Mouse (Mus musculus): ENCODE results near the gene Pex1. TPM values are rescaled to one million over a fixed set of nuclear protein-coding genes. Genes with fewer than 3 reads are reported as not detected.

The Pex1 gene
- polyA plus RNA-seq (2015; fragmentation: Nextera tagmentation; extraction: Ambion mirVana): 23.3 and 24.9 TPM in 2 replicates

DNA sequence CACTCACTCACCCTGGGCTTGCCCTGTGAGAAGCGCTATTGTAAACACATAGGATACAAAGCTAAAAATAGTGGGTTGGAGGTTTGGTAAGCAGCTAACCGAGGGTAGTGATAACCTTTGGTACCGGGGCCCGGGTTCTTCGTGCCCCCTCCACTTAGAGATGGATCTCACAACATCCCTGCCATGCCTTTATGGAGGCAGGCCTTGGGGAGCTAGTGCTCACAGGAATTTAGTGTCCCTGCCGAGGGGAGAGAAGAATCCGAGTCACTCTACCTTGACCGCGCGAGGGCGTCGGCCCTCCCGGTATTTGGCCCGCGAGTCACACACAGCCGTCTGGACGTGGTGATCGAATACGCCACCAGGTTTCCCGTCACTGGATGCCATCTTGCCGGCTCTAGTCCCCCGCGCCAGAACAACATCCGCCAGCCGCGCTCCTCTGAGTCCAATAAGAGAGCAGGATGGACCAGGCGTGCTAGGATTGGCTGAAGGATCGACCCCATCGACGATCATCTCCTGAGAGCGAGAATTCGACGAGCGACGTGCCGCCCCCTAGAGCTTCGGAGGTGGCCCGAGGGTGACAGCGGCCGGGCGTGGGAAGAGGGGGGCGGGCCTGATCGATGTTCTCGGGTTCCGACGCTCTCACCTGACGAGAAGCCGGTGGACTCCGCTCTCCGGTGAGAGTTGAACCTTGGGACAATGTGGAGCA, at the start of gene Pex1:
TSS of gene Pex1 (plus strand) at position 374 of the 706 bp plus-strand sequence.
- H3K4me2 ChIP-seq: peak within 1 kb of the TSS; percentile 87

DNA sequence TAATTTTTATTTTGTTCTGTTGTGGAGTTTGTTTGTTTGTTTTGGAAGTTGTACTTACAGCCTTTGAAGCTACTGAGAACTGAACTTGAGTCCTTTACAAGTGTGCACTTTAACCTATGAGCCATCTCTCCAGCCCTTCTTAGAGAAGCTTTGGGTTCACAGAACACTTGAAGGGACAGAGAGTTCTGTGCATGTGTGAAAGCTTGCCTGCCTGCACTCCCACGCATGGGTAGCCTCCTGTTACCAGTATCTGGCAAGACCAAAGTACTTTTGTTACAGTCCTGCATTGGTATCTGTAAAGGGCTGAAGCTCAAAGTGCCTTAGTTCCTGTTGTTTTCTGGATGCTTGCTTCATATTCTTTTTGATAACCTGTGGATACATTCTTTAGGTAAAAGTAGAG, 49.6 kb upstream of the Pex1 start:
- 88% methylated on average over 1 of the region's 1 CpGs for WGBS
- Histone ChIP-seq H3K9ac (replicated peaks) (0 out of 2 replicates have a peak overlapping the region, but pooled peaks have one; percentile 4), H3K36me3 (0 out of 2 replicates have a peak, but pooled peaks cover 4% of the 10 kb centered on the region), H3K27me3 (replicated peaks) (no peaks in the 10 kb centered on the region), H3K4me3 (replicated peaks) (no peak overlapping the region), H3K27ac (replicated peaks) (no peak overlapping the region), H3K9me3 (replicated peaks) (no peaks in the 10 kb centered on the region), H3K4me2 (no peak overlapping the region), H3K4me1 (peaks cover 19% of the 10 kb centered on the region)
- no peak for ATAC-seq (ENCODE audit: low FRiP score)

More for the DNA sequence above, at the start of gene Pex1:
- Histone ChIP-seq H3K4me1 (peaks cover 30% of the 10 kb centered on the region), H3K4me3 (replicated peaks) (peak within 1 kb of the TSS; percentile 93), H3K36me3 (peaks cover 15% of the 10 kb centered on the region), H3K9me3 (replicated peaks) (no peaks in the 10 kb centered on the region), H3K27ac (replicated peaks) (peak within 1 kb of the TSS; percentile 90), H3K9ac (replicated peaks) (peak within 1 kb of the TSS; percentile 88), H3K27me3 (replicated peaks) (no peaks in the 10 kb centered on the region)
- ATAC-seq (ENCODE audit: low FRiP score): peak; percentile 98
- under 1% methylated on average over 50 of the region's 50 CpGs for WGBS

DNA sequence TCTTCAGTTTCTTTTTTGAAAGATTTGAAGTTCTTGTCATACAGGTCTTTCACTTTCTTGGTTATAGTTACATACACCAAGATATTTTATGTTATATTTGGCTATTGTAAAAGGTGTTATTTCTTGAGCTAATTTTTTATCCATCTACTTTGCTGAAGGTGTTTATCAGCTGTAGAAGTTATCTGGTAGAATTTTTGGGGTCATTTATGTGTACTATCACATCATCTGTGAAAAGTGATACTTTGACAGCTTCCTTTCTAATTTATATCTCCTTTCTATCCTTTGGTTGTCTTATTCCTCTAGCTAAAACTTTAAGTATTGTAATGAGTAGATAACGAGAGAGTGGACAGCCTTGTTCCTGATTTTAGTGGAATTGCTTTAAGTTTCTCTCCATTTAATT, 44.4 kb upstream of the Pex1 start:
- Histone ChIP-seq H3K27ac (replicated peaks) (no peak overlapping the region), H3K9me3 (replicated peaks) (no peaks in the 10 kb centered on the region), H3K4me2 (no peak overlapping the region), H3K4me3 (replicated peaks) (no peak overlapping the region), H3K36me3 (peaks cover 19% of the 10 kb centered on the region), H3K27me3 (replicated peaks) (no peaks in the 10 kb centered on the region), H3K4me1 (no peaks in the 10 kb centered on the region), H3K9ac (replicated peaks) (no peak overlapping the region)
- WGBS: 95% methylated on average over 1 of the region's 1 CpGs
- no peak for ATAC-seq (ENCODE audit: low FRiP score)

DNA sequence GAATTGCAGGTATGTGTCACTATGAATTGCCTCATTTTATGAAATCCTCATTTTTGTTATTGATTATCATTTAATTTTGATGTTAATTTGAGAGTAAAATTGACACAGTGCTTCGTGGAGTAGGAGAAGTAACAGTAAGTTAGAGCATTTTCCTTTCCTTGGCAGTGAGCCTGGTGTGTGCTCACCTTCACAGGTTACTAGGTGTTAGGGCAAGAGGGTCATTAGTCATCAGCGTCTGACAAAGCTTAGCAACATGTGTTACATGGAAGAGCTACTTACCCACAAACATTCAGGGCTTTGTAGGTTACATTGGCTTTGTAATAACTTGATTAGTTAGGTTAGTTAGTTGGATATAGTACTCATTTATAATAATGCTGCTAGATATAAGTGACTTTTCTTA, 41.7 kb upstream of the Pex1 start:
- Histone ChIP-seq H3K4me3 (replicated peaks) (no peak overlapping the region), H3K36me3 (peaks cover 25% of the 10 kb centered on the region), H3K9ac (replicated peaks) (no peak overlapping the region), H3K4me2 (no peak overlapping the region), H3K27ac (replicated peaks) (no peak overlapping the region), H3K9me3 (replicated peaks) (no peaks in the 10 kb centered on the region), H3K27me3 (replicated peaks) (no peaks in the 10 kb centered on the region), H3K4me1 (no peaks in the 10 kb centered on the region)
- 94% methylated on average over 2 of the region's 2 CpGs for WGBS
- no peak for ATAC-seq (ENCODE audit: low FRiP score)

DNA sequence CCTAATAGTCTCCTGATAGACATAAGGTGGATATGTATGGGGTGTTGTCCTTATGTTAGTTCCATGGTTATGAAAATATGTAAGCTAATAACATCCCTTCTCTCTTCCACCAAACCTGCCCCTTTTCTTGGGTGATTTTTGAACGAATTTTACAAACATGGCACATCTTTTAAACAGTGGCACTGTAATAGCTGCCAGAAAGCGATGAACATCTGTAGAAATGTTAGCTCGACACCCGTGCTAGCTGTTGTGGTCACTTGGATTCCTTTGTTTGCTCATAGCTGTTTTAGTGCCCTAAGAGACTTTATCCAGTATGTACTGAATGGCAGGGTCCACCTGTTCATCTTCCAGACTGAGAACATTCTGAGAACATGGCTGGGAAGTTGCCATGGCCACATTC, 24.6 kb upstream of the Pex1 start, which contains the start of gene 1700109H08Rik:
TSS of gene 1700109H08Rik (plus strand) at position 301 of the 400 bp plus-strand sequence.
- H3K4me3 ChIP-seq (replicated peaks): no peak within 1 kb of the TSS
- H3K4me1 ChIP-seq: no peaks in the 10 kb centered on the region
- over 99% methylated on average over 4 of the region's 4 CpGs for WGBS
- H3K27me3 ChIP-seq (replicated peaks): no peaks in the 10 kb centered on the region
- no peaks in the 10 kb centered on the region; the same call in 1 of the 2 replicates for H3K9me3 ChIP-seq (replicated peaks)
- no peak within 1 kb of the TSS for H3K4me2 ChIP-seq
- no peak within 1 kb of the TSS for H3K27ac ChIP-seq (replicated peaks)
- H3K36me3 ChIP-seq: peaks cover 87% of the 10 kb centered on the region
- H3K9ac ChIP-seq (replicated peaks): no peak within 1 kb of the TSS
- ATAC-seq (ENCODE audit: low FRiP score): no peak

DNA sequence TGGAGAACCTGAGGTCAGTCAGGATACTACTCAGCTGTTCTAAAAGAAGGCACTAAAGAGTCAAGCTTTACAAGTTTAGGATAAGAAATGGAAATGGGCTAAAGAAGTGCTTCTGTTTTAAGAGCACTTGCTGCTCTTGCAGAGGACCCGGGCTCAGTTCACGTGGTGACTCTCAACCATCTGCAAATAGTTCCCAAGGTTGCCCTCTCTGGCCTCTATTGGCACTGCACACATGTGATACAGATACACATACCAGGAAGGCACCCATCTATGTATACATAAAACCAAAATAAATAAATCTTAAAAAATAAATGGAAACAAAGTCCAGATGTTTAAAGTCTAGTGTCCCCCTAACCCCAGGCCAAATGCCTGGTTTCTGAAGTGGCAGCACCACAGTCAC, 21.0 kb upstream of the Pex1 start:
- ATAC-seq (ENCODE audit: low FRiP score): no peak
- no peak overlapping the region for H3K9ac ChIP-seq (replicated peaks)
- no peak overlapping the region for H3K4me3 ChIP-seq (replicated peaks)
- no peaks in the 10 kb centered on the region for H3K4me1 ChIP-seq
- 100% methylated on average over 2 of the region's 2 CpGs for WGBS
- H3K36me3 ChIP-seq: peaks cover 91% of the 10 kb centered on the region
- H3K9me3 ChIP-seq (replicated peaks): no peaks in the 10 kb centered on the region; the same call in 1 of the 2 replicates
- no peaks in the 10 kb centered on the region for H3K27me3 ChIP-seq (replicated peaks)
- H3K27ac ChIP-seq (replicated peaks): no peak overlapping the region
- H3K4me2 ChIP-seq: no peak overlapping the region

DNA sequence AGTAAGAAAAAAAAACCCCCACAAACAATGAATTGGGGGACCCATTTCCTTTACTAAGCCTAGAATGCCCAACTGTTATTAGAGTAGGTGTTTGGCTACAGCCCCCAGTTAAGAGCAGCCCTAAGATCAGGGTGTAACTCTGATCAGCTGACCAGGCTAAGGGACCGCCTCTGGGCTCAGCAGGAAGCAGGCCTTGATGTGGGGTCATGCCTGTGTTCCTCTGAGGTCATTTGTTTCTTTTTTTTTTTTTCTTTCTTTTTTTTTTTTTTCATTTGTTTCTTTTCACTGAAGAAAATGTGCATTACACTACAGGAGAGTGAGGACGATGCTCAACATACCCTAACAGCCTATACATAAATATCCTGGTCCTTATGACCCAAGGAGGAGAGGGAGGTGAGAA, 17.9 kb upstream of the Pex1 start:
- peaks cover 89% of the 10 kb centered on the region for H3K36me3 ChIP-seq
- no peak overlapping the region for H3K4me2 ChIP-seq
- no peaks in the 10 kb centered on the region; the same call in 1 of the 2 replicates for H3K9me3 ChIP-seq (replicated peaks)
- WGBS: 90% methylated on average over 2 of the region's 2 CpGs
- no peak overlapping the region for H3K4me3 ChIP-seq (replicated peaks)
- no peaks in the 10 kb centered on the region for H3K27me3 ChIP-seq (replicated peaks)
- H3K9ac ChIP-seq (replicated peaks): no peak overlapping the region
- no peak for ATAC-seq (ENCODE audit: low FRiP score)
- H3K27ac ChIP-seq (replicated peaks): no peak overlapping the region
- H3K4me1 ChIP-seq: no peaks in the 10 kb centered on the region

DNA sequence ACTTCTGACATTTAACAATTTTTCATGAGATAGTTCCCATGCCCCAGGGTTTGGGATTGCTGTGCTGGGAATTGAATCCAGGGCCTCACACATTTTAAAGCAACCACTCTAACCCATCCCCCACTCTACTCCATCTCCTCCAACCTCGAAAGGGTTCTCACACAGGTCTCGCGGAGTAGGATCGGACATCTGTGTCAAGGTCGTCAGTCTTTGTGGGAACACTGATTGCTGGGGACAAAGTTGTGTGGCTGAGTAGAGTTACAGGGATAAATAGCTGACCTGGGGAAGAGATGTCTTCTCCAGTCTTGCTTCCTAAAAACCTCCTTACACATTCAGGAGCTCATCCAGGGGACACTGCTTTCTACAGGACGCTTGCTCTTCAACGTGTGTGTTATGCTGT, 16.8 kb upstream of the Pex1 start:
- H3K4me3 ChIP-seq (replicated peaks): no peak overlapping the region
- H3K36me3 ChIP-seq: peaks cover 87% of the 10 kb centered on the region
- no peak for ATAC-seq (ENCODE audit: low FRiP score)
- 96% methylated on average over 7 of the region's 7 CpGs for WGBS
- H3K9ac ChIP-seq (replicated peaks): no peak overlapping the region
- no peaks in the 10 kb centered on the region; the same call in 1 of the 2 replicates for H3K9me3 ChIP-seq (replicated peaks)
- H3K27me3 ChIP-seq (replicated peaks): no peaks in the 10 kb centered on the region
- no peak overlapping the region for H3K4me2 ChIP-seq
- no peak overlapping the region for H3K27ac ChIP-seq (replicated peaks)
- no peaks in the 10 kb centered on the region for H3K4me1 ChIP-seq

DNA sequence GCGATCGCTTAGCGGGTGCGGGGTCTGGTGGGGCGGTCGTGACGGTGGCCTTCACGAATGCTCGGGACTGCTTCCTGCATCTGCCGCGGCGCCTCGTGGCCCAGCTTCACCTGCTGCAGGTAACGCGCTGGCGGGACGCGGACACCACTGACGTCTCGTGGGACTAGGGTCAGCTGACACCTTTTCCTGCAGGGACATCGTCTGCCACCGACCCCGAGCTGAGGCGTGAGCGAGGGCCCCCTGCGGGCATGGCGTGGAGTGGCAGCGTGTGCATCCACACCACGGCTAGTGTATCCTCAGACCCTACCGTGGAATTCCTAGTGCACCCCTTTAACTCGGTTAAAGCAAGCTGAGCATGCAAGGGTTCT, 517 bp downstream of the Pex1 start, which contains the start of gene Rbm48:
TSS of gene Rbm48 (minus strand) at position 187 of the 368 bp plus-strand sequence.
- H3K9me3 ChIP-seq (replicated peaks): no peaks in the 10 kb centered on the region
- peak within 1 kb of the TSS; percentile 93 for H3K4me3 ChIP-seq (replicated peaks)
- peak within 1 kb of the TSS; percentile 90 for H3K27ac ChIP-seq (replicated peaks)
- no peaks in the 10 kb centered on the region for H3K27me3 ChIP-seq (replicated peaks)
- peak within 1 kb of the TSS; percentile 87 for H3K4me2 ChIP-seq
- WGBS: under 1% methylated on average over 31 of the region's 31 CpGs
- H3K36me3 ChIP-seq: peaks cover 12% of the 10 kb centered on the region
- H3K9ac ChIP-seq (replicated peaks): peak within 1 kb of the TSS; percentile 88
- peaks cover 30% of the 10 kb centered on the region for H3K4me1 ChIP-seq
- ATAC-seq (ENCODE audit: low FRiP score): peak; percentile 88

DNA sequence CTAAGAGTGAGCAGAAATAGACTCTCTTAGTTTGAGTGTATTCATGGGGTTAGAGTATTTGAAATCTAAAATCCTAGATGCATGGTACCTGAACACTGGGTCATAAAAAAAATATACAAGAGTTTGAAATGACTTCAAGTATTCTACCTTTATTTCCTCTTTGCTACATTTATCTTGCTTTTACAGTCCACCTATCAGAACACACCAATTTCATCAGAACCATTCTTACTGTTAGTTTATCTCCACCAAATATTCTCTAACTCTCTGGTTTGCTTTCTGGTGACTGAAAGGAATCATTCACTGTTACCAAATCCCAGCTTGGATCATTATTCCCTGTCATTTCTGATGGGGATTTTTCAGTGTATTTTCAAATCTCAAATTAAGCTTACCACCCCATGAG, 1.3 kb downstream of the Pex1 start:
- peak overlapping the region; percentile 87 for H3K4me2 ChIP-seq
- no peaks in the 10 kb centered on the region for H3K9me3 ChIP-seq (replicated peaks)
- H3K36me3 ChIP-seq: 0 out of 2 replicates have a peak, but pooled peaks cover 4% of the 10 kb centered on the region
- H3K4me1 ChIP-seq: peaks cover 30% of the 10 kb centered on the region
- no peak for ATAC-seq (ENCODE audit: low FRiP score)
- no peaks in the 10 kb centered on the region for H3K27me3 ChIP-seq (replicated peaks)
- H3K27ac ChIP-seq (replicated peaks): no peak overlapping the region
- peak overlapping the region; percentile 93 for H3K4me3 ChIP-seq (replicated peaks)
- H3K9ac ChIP-seq (replicated peaks): no peak overlapping the region

DNA sequence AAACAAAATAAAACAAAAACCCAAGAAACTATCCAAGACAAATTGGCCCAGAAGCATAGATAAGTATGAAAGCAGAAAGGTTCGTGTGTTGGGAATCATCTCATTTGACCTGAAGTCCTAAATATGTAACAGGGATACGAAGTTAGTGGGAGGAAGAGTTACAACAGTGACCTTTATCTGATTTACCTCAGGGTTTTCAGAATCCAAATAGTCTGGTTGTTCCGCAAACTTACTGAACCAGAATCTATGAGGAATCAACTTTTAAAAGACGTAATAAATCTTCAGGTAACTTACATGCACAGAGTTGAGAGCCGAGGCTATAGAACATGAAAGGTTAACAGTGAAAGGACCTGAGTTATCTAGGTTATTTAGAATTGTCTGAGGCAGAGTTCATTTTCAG, 2.9 kb downstream of the Pex1 start:
- Histone ChIP-seq H3K4me2 (no peak overlapping the region), H3K27me3 (replicated peaks) (no peaks in the 10 kb centered on the region), H3K4me1 (peaks cover 26% of the 10 kb centered on the region), H3K9ac (replicated peaks) (no peak overlapping the region), H3K27ac (replicated peaks) (no peak overlapping the region), H3K9me3 (replicated peaks) (no peaks in the 10 kb centered on the region), H3K36me3 (peaks cover 3% of the 10 kb centered on the region; the same call in 1 of the 2 replicates), H3K4me3 (replicated peaks) (no peak overlapping the region)
- WGBS: 90% methylated on average over 5 of the region's 5 CpGs
- no peak for ATAC-seq (ENCODE audit: low FRiP score)

DNA sequence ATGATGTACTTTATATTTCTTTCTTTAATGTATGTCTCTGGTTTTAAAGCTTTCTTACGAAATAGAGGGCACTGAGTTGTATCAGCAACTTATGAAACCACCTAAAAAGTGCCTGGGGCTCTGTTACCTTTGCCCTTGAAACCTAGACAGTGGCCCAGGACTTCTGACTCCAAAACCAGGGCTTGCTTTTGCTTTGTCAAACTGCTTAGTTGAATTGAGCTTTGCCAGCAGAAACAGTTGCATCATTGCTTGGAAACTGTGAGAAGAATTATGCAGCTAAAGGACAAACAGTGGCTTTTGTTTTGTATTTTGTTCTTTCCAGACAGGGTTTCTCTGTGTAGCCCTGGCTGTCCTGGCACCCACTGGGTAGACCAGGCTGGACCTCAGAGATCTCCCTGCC, 4.4 kb downstream of the Pex1 start:
- WGBS: 86% methylated on average over 1 of the region's 1 CpGs

More for the DNA sequence above, 4.4 kb downstream of the Pex1 start:
- Histone ChIP-seq H3K27me3 (replicated peaks) (no peaks in the 10 kb centered on the region), H3K27ac (replicated peaks) (no peak overlapping the region), H3K9me3 (replicated peaks) (no peaks in the 10 kb centered on the region), H3K9ac (replicated peaks) (no peak overlapping the region), H3K36me3 (peaks cover 15% of the 10 kb centered on the region), H3K4me3 (replicated peaks) (no peak overlapping the region), H3K4me2 (no peak overlapping the region), H3K4me1 (peaks cover 11% of the 10 kb centered on the region)
- no peak for ATAC-seq (ENCODE audit: low FRiP score)
